Mouse (Mus musculus) G1E (cell line): ENCODE measurements around the gene Il17c. TPM values are rescaled to one million over a fixed set of nuclear protein-coding genes. Genes with fewer than 3 reads are reported as not detected.

Experiments used
- ATAC-seq: 2 replicates; pipeline ENCODE4 v1.8.0; 2016; ENCODE audit warnings: mild to moderate bottlenecking; ENCODE audit not compliant: insufficient number of reproducible peaks, poor library complexity, low FRiP score, severe bottlenecking; ENCODE audit errors: extremely low read depth
- DNase-seq: peaks from one replicate; pipeline ENCODE4 v3.0.0; 2012; ENCODE audit warnings: low spot score
- H3K27me3 ChIP-seq: 2 replicates; pipeline ENCODE4 v1.6.1; 2012; ENCODE audit warnings: mild to moderate bottlenecking, low read length, inconsistent platforms; ENCODE audit not compliant: insufficient read depth
- H3K36me3 ChIP-seq: replicated peaks from 2 replicates; pipeline ENCODE3; 2012; ENCODE audit warnings: mild to moderate bottlenecking, inconsistent platforms
- H3K4me1 ChIP-seq: 2 replicates; pipeline ENCODE4 v1.6.1; 2012; ENCODE audit warnings: low read depth, low read length, inconsistent platforms, mixed read lengths; ENCODE audit not compliant: insufficient read depth
- H3K4me3 ChIP-seq: 2 replicates; pipeline ENCODE4 v1.5.1; 2012; ENCODE audit warnings: low read depth, mild to moderate bottlenecking, inconsistent platforms, low read length, moderate library complexity, mixed read lengths
- H3K9me3 ChIP-seq: replicated peaks from 2 replicates; pipeline ENCODE4 v1.6.1; 2012; ENCODE audit warnings: inconsistent platforms
- CTCF ChIP-seq: IDR thresholded peaks from 2 replicates; pipeline ENCODE4 v1.5.1; 2012; ENCODE audit warnings: low read depth, low read length, inconsistent platforms, mixed read lengths
- GATA1 ChIP-seq: IDR thresholded peaks from 2 replicates; pipeline ENCODE4 v1.6.1; 2012; ENCODE audit warnings: borderline replicate concordance, low read length, inconsistent platforms, mixed read lengths
- GATA2 ChIP-seq: IDR thresholded peaks from 2 replicates; pipeline ENCODE4 v1.6.1; 2012; ENCODE audit warnings: low read depth, low read length, inconsistent platforms, borderline replicate concordance
- POLR2AphosphoS5 ChIP-seq: IDR thresholded peaks from 2 replicates; pipeline ENCODE4 v1.6.1; 2012; ENCODE audit warnings: low read depth, low read length, inconsistent platforms; ENCODE audit not compliant: insufficient replicate concordance
- TAL1 ChIP-seq: conservative IDR thresholded peaks from 2 replicates; pipeline ENCODE4 v1.6.1; 2012; ENCODE audit warnings: low read depth, low read length, inconsistent platforms, mixed read lengths
- polyA plus RNA-seq: library from polyadenylated mRNA; stranded (reverse); fragments of >175 nt; gene quantifications from 2 replicates; pipeline ENCODE4 v1.2.3, GENCODE M21; 2012
- total RNA-seq, 2 experiments: library from RNA; stranded (forward) in 1 of 2; stranded (reverse) in 1 of 2; fragments of 200-1000 nt in 1 of 2; fragments of >200 nt in 1 of 2; fragmentation: Nextera tagmentation in 1 of 2; gene quantifications; 2 replicates each; pipeline ENCODE4 v1.2.3; 2014 to 2017

Il17c gene
- total and polyA plus RNA-seq, 3 experiments, result not detected

DNA sequence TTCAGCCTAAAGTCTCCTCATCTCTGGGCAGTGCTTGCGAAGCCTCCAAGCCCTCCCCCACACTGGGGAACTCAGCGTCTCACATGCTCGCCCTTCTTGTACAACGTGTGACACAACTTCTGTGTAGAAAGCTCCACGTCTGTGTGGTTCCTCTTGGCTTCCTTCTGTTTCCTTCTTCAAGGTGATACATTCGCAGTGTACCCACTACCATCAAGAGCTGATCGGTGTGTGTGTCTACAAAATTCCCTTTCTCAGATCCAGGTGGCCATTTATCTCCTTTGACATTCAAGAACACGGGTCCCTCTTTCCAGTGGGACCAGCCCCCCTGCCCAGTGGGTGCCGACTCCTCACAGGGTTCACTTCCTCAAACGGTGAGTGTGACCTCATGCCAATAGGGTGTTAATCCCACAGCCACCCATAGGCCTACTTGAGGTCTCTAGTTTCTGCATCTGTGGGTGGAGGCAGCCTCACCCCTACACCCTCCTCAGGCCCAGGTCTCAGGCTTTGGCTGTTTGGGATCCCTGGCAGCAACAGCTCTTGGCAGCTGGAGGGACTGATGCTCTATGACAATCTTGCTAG is 8.3 kb downstream of the Il17c start:
- peaks cover 66% of the 10 kb centered on the region for H3K4me1 ChIP-seq
- no peak for TF ChIP-seq GATA2
- no peak for TF ChIP-seq GATA1
- TF ChIP-seq TAL1, result no peak
- TF ChIP-seq CTCF, result no peak
- no peak for TF ChIP-seq POLR2AphosphoS5
- no peak overlapping the region; the same call in 1 of the 2 replicates for H3K4me3 ChIP-seq
- ATAC-seq, result peak; percentile 36; the same call in 1 of the 2 replicates
- no peaks in the 10 kb centered on the region for H3K27me3 ChIP-seq
- DNase-seq, result peak; percentile 72
- peaks cover 73% of the 10 kb centered on the region for H3K36me3 ChIP-seq
- no peaks in the 10 kb centered on the region for H3K9me3 ChIP-seq

- ATAC-seq (no peak), DNase-seq (no peak)
- Histone ChIP-seq H3K36me3 (peaks cover 73% of the 10 kb centered on the region), H3K4me3 (no peak overlapping the region; the same call in 1 of the 2 replicates), H3K9me3 (peaks cover 3% of the 10 kb centered on the region), H3K4me1 (peaks cover 66% of the 10 kb centered on the region), H3K27me3 (no peaks in the 10 kb centered on the region)
- TF ChIP-seq GATA2 (no peak), CTCF (no peak), GATA1 (no peak), TAL1 (no peak), POLR2AphosphoS5 (no peak)
Observed at GRCm38 (mm10) chr8:122430646-122431045, 8.8 kb downstream of the Il17c start.

DNA sequence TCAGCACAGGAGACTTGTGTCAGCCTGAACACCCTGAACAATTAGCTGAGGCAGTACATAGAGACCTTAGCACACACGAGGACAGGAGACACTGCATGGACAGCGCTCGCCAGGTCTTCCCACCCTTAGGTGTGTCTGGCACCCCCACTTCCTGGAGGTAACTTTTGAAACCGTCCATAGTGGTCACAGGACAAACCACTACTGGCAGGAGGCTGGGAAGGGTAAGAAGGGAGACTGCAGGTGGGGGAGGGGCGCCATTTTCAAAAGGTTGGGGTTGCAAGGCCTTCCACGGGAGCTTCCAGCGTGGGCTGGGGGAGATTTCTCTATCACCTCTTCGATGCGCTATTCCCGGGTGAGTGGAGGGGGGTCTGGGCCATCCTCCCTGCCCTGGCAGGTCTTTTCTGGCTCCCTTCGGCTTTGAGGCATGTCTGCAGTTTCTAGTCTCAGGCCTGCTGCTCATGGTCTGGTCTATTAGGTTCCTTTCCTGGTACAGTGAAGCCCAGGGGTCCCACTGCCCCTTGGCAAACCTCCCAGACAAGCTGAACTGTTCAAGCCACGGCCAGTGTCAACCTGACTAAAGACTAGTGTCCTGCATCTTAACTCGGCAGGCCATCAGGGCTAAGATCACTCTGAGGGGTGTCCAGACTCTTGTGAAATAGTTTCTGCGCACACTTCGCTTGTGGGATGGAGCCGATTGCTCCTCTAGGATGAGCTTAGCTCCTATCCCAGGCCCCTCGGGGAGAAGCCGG is 10.0 kb downstream of the Il17c start:
- DNase-seq (peak; percentile 54), ATAC-seq (no peak)
- Histone ChIP-seq H3K4me3 (peak overlapping the region; percentile 78), H3K36me3 (peaks cover 72% of the 10 kb centered on the region), H3K4me1 (peaks cover 72% of the 10 kb centered on the region), H3K27me3 (no peaks in the 10 kb centered on the region), H3K9me3 (peaks cover 3% of the 10 kb centered on the region)
- TF ChIP-seq TAL1, result no peak
- TF ChIP-seq POLR2AphosphoS5, result no peak
- no peak for TF ChIP-seq CTCF
- no peak for TF ChIP-seq GATA1
- TF ChIP-seq GATA2, result no peak

- DNase-seq (peak; percentile 86), ATAC-seq (peak; percentile 64)
- Histone ChIP-seq H3K4me3 (peak within 1 kb of the TSS; percentile 78), H3K36me3 (peaks cover 72% of the 10 kb centered on the region), H3K27me3 (no peaks in the 10 kb centered on the region), H3K4me1 (peaks cover 78% of the 10 kb centered on the region), H3K9me3 (peaks cover 3% of the 10 kb centered on the region)
- no peak for TF ChIP-seq GATA1
- TF ChIP-seq GATA2, result no peak
- TF ChIP-seq TAL1, result no peak
- TF ChIP-seq POLR2AphosphoS5, result no peak
- no peak for TF ChIP-seq CTCF
Observed at GRCm38 (mm10) chr8:122432443-122433268, 10.8 kb downstream of the Il17c start, which contains the start of gene Cyba. Gene Cyba, minus strand, starts transcription at chr8:122432930.

DNA sequence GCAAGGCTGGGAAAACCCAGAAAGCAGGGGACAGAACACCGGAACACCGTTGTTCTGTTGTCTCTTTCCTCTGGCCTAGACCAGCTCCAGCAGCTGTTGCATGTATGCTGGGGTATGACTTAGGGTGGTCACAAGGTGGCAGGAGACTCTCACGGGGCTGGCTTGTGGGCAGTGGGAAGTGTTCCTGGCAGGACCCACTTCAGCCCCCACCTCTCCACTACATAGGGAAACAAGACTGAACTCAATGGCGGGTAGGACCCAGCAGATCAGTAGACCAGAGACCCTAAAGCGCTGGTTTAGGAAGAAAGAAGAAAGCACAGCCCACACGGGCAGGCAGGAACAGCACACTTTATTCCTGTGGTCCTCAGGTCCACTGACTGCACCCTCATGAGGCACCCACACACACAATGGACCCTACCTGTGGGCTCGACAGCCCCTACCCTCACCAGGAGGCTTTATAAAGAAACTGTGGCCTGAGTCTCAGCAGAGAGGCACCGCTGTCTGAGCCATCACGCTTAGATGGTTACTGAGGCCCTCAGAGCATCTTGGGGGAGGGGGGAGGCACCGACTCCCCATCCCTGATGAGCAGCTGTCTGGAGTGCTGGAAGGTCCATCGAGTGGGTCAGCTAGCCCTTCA is 11.6 kb downstream of the Il17c start:
- DNase-seq (no peak), ATAC-seq (0 out of 2 replicates have a peak, but pooled peaks have one; percentile 12)
- Histone ChIP-seq H3K9me3 (peaks cover 3% of the 10 kb centered on the region), H3K4me1 (peaks cover 78% of the 10 kb centered on the region), H3K4me3 (peak overlapping the region; percentile 78), H3K27me3 (no peaks in the 10 kb centered on the region), H3K36me3 (peaks cover 72% of the 10 kb centered on the region)
- TF ChIP-seq GATA1 (no peak), GATA2 (no peak), POLR2AphosphoS5 (no peak), TAL1 (no peak), CTCF (no peak)
